Mouse (Mus musculus) central nervous system, embryonic 18 days (tissue): ENCODE measurements around the gene Stx1b. TPM values are rescaled to one million over a fixed set of nuclear protein-coding genes. Genes with fewer than 3 reads are reported as not detected.

Experiments used
- polyA plus RNA-seq: library from polyadenylated mRNA; depleted of rRNA; stranded (reverse); fragments of >200 nt; gene quantifications from 2 replicates; pipeline ENCODE4 v1.2.3, GENCODE M21; 2012; rRNA removed

Gene Stx1b
- 104 and 129 TPM in 2 replicates for polyA plus RNA-seq

GRCm38 (mm10) chr7:127824176-127824871 lies at the start of gene Stx1b, which contains the start of gene Stx4a:
TSS of gene Stx1b (minus strand) at chr7:127824549.
TSS of gene Stx4a (plus strand) at chr7:127824294.

GRCm38 (mm10) chr7:127800435-127801009 lies 23.8 kb downstream of the Stx1b start, which contains the start of gene Hsd3b7:
TSS of gene Hsd3b7 (plus strand) at chr7:127800604.

DNA sequence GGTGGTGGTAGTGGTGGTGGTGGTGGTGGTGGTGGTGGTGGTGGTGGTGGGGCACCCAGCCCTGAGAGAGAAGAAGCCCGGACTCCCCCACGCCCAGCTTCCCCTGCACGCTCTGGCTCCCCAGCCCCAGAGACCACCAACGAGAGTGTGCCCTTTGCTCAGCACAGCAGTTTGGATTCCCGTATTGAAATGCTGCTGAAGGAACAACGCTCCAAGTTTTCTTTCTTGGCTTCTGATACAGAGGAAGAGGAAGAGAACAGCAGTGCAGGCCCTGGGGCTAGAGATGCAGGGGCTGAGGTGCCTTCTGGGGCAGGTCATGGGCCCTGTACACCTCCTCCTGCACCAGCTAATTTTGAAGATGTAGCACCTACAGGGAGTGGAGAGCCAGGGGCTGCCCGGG lies 39.0 kb downstream of the Stx1b start, which contains the start of gene Gm49388:
TSS of gene Gm49388 (plus strand) at position 301 of the 400 bp plus-strand sequence.

GRCm38 (mm10) chr7:127776426-127776825 lies 47.9 kb downstream of the Stx1b start, which contains the start of gene Setd1a:
TSS of gene Setd1a (plus strand) at chr7:127776670.

GRCm38 (mm10) chr7:127769651-127770038 lies 54.7 kb downstream of the Stx1b start, which contains the start of gene Orai3:
TSS of gene Orai3 (plus strand) at chr7:127769815.

Other genes with a start within 250 kb of the Stx1b start
- 13.5 TPM in 2 replicates for gene Ccdc189, start 236.0 kb downstream of the Stx1b start, polyA plus RNA-seq
- gene Rnf40, start 235.8 kb downstream of the Stx1b start, polyA plus RNA-seq: 46.9 and 49.5 TPM in 2 replicates
- 28.9 and 29.8 TPM in 2 replicates for gene Zfp629, start 208.8 kb downstream of the Stx1b start, polyA plus RNA-seq
- gene Bcl7c, start 115.6 kb downstream of the Stx1b start, polyA plus RNA-seq: 55.6 and 57.5 TPM in 2 replicates
- gene Ctf1, start 111.8 kb downstream of the Stx1b start, polyA plus RNA-seq: 10.1 and 11.8 TPM in 2 replicates
- gene Ctf2, start 92.4 kb downstream of the Stx1b start, polyA plus RNA-seq: not detected in 2 replicates
- 122 and 135 TPM in 2 replicates for gene Fbxl19, start 80.0 kb downstream of the Stx1b start, polyA plus RNA-seq
- gene Orai3, start 54.7 kb downstream of the Stx1b start, polyA plus RNA-seq: 9.1 and 11.1 TPM in 2 replicates
- 9.1 and 11.1 TPM in 2 replicates for gene Setd1a, start 47.9 kb downstream of the Stx1b start, polyA plus RNA-seq
- gene Gm49388, start 38.9 kb downstream of the Stx1b start, polyA plus RNA-seq: 0.20 and 0.35 TPM in 2 replicates
- 12.5 and 14.7 TPM in 2 replicates for gene Hsd3b7, start 23.9 kb downstream of the Stx1b start, polyA plus RNA-seq
- 43.4 and 52.4 TPM in 2 replicates for gene Stx4a, start 255 bp downstream of the Stx1b start, polyA plus RNA-seq
- 16.3 and 17.3 TPM in 2 replicates for gene Zfp646, start 51.7 kb upstream of the Stx1b start, polyA plus RNA-seq
- gene Zfp668, start 52.3 kb upstream of the Stx1b start, polyA plus RNA-seq: 14.1 and 18.4 TPM in 2 replicates
- 2.9 and 3.0 TPM in 2 replicates for gene Prss53, start 66.4 kb upstream of the Stx1b start, polyA plus RNA-seq
- not detected in 2 replicates for gene Gm21974, start 70.9 kb upstream of the Stx1b start, polyA plus RNA-seq
- gene Vkorc1, start 71.1 kb upstream of the Stx1b start, polyA plus RNA-seq: 68.8 and 78.8 TPM in 2 replicates
- gene Bckdk, start 79.5 kb upstream of the Stx1b start, polyA plus RNA-seq: 44.6 and 48.7 TPM in 2 replicates
- gene Kat8, start 88.0 kb upstream of the Stx1b start, polyA plus RNA-seq: 48.7 and 49.7 TPM in 2 replicates
- gene Prss8, start 105.6 kb upstream of the Stx1b start, polyA plus RNA-seq: 0.57 and 1.2 TPM in 2 replicates
- gene Prss36, start 122.2 kb upstream of the Stx1b start, polyA plus RNA-seq: 14.2 and 14.7 TPM in 2 replicates
- gene Fus, start 142.9 kb upstream of the Stx1b start, polyA plus RNA-seq: 556 and 596 TPM in 2 replicates
- gene Pycard, start 169.3 kb upstream of the Stx1b start, polyA plus RNA-seq: 4.5 and 7.3 TPM in 2 replicates
- 0.53 and 3.0 TPM in 2 replicates for gene Trim72, start 179.4 kb upstream of the Stx1b start, polyA plus RNA-seq
- gene Itgam, start 238.1 kb upstream of the Stx1b start, polyA plus RNA-seq: 1.1 and 1.7 TPM in 2 replicates
- gene Gm49368, start 238.1 kb upstream of the Stx1b start, polyA plus RNA-seq: not detected in 2 replicates